Mouse (Mus musculus): ENCODE data around the gene Ccnt1. TPM values are rescaled to one million over a fixed set of nuclear protein-coding genes. Genes with fewer than 3 reads are reported as not detected.

Ccnt1 gene
- polyA plus RNA-seq, 1 experiment = 26.8 TPM

DNA sequence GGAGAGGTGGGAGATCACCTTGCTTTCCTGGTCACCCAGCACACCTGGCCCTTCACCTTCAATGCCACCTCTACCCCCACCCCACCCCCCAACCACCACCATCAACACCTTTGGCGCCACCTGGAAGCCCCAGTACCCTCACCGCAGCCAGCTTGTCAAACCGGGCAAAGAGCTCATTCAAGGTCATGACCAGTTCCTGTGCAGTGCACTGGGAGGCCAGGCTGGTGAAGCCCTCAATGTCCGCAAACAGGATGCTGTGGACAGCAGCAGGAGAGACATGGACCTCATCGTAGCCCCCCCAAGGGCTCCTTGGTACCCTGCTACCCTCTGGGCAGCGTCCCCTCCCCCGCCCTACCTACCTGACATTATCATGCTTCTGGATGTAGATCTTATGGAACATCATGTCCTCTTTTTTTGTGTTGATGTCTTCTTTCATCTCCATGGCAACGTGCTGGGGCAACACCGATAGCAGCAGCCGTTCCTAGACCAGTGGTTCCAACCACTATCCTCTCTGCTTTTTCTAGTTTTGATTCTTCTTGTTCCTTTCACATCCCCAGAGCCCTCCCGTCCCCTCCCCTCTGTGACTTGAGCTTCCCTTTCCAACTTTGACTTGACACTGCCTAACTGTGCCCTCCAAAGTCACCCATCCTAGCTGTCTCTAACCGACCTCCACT lies 29.4 kb upstream of the Ccnt1 start:
- Histone ChIP-seq H3K4me1 (replicated peaks; ENCODE audit: control insufficient read depth, insufficient read depth, low read length) (peaks cover 22% of the 10 kb centered on the region), H3K27ac (ENCODE audit: control insufficient read depth, insufficient read depth, low read length) (no peak overlapping the region), H3K27me3 (ENCODE audit: control insufficient read depth, insufficient read depth, low read length) (no peaks in the 10 kb centered on the region), H3K36me3 (ENCODE audit: control insufficient read depth, insufficient read depth, low read length) (peaks cover 59% of the 10 kb centered on the region), H3K4me3 (ENCODE audit: control insufficient read depth, insufficient read depth, low read length) (no peak overlapping the region)
- DNase-seq = no peak
- WGBS = 89% methylated on average over 12 of the region's 12 CpGs
- TF ChIP-seq CTCF (IDR thresholded peaks at IDR 0.05; ENCODE audit: borderline replicate concordance, control insufficient read depth, extremely low read depth, insufficient read depth, low read length, poor library complexity) = no peak
- no peak for TF ChIP-seq POLR2A (IDR thresholded peaks at IDR 0.05; ENCODE audit: control insufficient read depth, extremely low read depth, insufficient read depth, low read length, poor library complexity)

DNA sequence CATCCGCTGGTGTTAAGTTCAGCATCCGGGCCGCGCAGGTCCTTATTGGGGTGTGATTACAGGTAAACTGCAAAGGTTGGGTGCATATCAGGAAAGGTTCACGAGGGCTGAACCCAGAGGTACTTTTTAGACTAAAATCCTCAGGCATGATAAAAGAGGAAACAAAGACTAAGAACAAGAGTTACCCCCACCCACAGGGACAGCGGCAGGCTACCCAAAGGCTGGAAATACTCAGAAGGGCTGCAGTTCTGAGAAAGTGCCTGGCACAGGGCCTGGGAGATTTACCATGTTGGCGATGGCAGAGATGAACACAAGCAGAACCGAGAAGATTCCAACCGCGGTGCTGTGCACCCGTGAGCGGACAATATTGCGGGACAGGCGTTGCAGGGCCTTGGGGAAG lies 25.9 kb upstream of the Ccnt1 start:
- Histone ChIP-seq H3K27ac (ENCODE audit: control insufficient read depth, insufficient read depth, low read length) (no peak overlapping the region), H3K27me3 (ENCODE audit: control insufficient read depth, insufficient read depth, low read length) (no peaks in the 10 kb centered on the region), H3K4me1 (replicated peaks; ENCODE audit: control insufficient read depth, insufficient read depth, low read length) (peaks cover 4% of the 10 kb centered on the region), H3K36me3 (ENCODE audit: control insufficient read depth, insufficient read depth, low read length) (peaks cover 80% of the 10 kb centered on the region), H3K4me3 (ENCODE audit: control insufficient read depth, insufficient read depth, low read length) (no peak overlapping the region)
- TF ChIP-seq POLR2A (IDR thresholded peaks at IDR 0.05; ENCODE audit: control insufficient read depth, extremely low read depth, insufficient read depth, low read length, poor library complexity) = no peak
- WGBS = 97% methylated on average over 14 of the region's 14 CpGs
- no peak for DNase-seq

DNA sequence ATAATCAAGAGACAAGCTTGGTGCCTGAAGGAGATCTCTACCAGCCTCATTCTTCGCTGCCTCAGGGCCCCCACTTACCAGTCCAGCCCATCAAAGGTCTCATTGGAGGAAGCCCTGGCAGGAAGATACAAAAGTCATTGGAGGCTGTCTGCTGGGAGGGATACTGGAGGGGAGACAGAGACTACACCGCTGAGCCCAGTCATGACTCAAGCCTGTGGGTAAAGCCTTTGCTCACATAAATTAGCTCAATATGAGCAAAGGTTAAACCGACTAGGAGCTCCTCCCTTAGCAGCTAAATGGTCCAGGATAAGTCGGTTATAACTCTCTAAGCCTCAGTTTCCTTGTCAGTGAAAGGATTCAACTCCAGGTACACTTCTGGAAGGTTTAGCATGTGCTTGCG lies 24.3 kb upstream of the Ccnt1 start:
- Histone ChIP-seq H3K36me3 (ENCODE audit: control insufficient read depth, insufficient read depth, low read length) (peaks cover 77% of the 10 kb centered on the region), H3K4me3 (ENCODE audit: control insufficient read depth, insufficient read depth, low read length) (no peak overlapping the region), H3K27ac (ENCODE audit: control insufficient read depth, insufficient read depth, low read length) (no peak overlapping the region), H3K4me1 (replicated peaks; ENCODE audit: control insufficient read depth, insufficient read depth, low read length) (peaks cover 18% of the 10 kb centered on the region), H3K27me3 (ENCODE audit: control insufficient read depth, insufficient read depth, low read length) (no peaks in the 10 kb centered on the region)
- TF ChIP-seq POLR2A (IDR thresholded peaks at IDR 0.05; ENCODE audit: control insufficient read depth, extremely low read depth, insufficient read depth, low read length, poor library complexity) (no peak), CTCF (IDR thresholded peaks at IDR 0.05; ENCODE audit: borderline replicate concordance, control insufficient read depth, extremely low read depth, insufficient read depth, low read length, poor library complexity) (no peak)
- DNase-seq = no peak
- WGBS = 94% methylated on average over 5 of the region's 5 CpGs

DNA sequence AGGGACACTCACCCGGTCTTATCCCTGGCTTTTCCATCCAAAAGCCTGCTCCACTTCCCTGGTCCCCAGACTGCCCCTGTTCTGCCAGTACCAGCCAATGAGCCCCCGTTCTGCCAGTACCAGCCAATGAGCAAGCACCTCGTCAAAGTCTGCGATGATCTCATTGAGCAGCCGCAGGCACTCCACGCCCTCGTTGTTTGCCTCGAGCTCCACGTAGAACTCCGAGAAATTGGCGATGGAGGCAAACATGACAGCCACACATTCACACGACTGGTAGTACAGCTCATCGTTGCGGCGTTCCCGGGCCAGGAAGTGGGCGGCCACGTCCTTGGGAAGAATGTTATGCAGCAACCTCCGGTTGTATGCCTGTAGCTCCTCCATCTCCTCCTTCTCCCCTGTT lies 23.5 kb upstream of the Ccnt1 start:
- H3K4me3 ChIP-seq (ENCODE audit: control insufficient read depth, insufficient read depth, low read length) = no peak overlapping the region
- H3K27ac ChIP-seq (ENCODE audit: control insufficient read depth, insufficient read depth, low read length) = no peak overlapping the region
- peaks cover 24% of the 10 kb centered on the region for H3K4me1 ChIP-seq (replicated peaks; ENCODE audit: control insufficient read depth, insufficient read depth, low read length)
- no peak for TF ChIP-seq CTCF (IDR thresholded peaks at IDR 0.05; ENCODE audit: borderline replicate concordance, control insufficient read depth, extremely low read depth, insufficient read depth, low read length, poor library complexity)
- no peak for TF ChIP-seq POLR2A (IDR thresholded peaks at IDR 0.05; ENCODE audit: control insufficient read depth, extremely low read depth, insufficient read depth, low read length, poor library complexity)
- 97% methylated on average over 19 of the region's 19 CpGs for WGBS
- DNase-seq = no peak
- no peaks in the 10 kb centered on the region for H3K27me3 ChIP-seq (ENCODE audit: control insufficient read depth, insufficient read depth, low read length)
- H3K36me3 ChIP-seq (ENCODE audit: control insufficient read depth, insufficient read depth, low read length) = peaks cover 73% of the 10 kb centered on the region

DNA sequence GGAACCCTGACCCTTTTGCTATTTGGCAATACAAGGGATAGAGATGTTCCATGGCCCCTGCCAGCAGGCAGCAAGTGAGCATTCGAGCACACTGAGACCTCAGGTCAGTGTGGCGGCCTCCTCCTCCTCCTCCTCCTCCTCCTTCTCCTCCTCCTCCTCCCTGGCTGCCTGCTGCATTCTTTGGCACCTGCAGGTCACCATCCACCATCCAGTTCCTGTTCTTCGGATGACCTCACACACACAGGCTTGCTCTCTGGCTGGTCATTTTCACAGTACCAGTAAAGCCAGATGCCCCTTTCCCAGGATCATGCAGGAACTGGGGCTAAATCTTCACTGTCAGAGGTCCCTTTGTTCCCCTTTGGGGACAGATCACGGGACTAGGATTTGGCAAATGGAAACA lies 20.7 kb upstream of the Ccnt1 start:
- Histone ChIP-seq H3K4me1 (replicated peaks; ENCODE audit: control insufficient read depth, insufficient read depth, low read length) (peaks cover 44% of the 10 kb centered on the region), H3K4me3 (ENCODE audit: control insufficient read depth, insufficient read depth, low read length) (no peak overlapping the region), H3K27me3 (ENCODE audit: control insufficient read depth, insufficient read depth, low read length) (no peaks in the 10 kb centered on the region), H3K27ac (ENCODE audit: control insufficient read depth, insufficient read depth, low read length) (0 out of 2 replicates have a peak overlapping the region, but pooled peaks have one; percentile 84), H3K36me3 (ENCODE audit: control insufficient read depth, insufficient read depth, low read length) (peaks cover 50% of the 10 kb centered on the region)
- TF ChIP-seq POLR2A (IDR thresholded peaks at IDR 0.05; ENCODE audit: control insufficient read depth, extremely low read depth, insufficient read depth, low read length, poor library complexity) (no peak), CTCF (IDR thresholded peaks at IDR 0.05; ENCODE audit: borderline replicate concordance, control insufficient read depth, extremely low read depth, insufficient read depth, low read length, poor library complexity) (no peak)
- DNase-seq = no peak
- 86% methylated on average over 4 of the region's 4 CpGs for WGBS

DNA sequence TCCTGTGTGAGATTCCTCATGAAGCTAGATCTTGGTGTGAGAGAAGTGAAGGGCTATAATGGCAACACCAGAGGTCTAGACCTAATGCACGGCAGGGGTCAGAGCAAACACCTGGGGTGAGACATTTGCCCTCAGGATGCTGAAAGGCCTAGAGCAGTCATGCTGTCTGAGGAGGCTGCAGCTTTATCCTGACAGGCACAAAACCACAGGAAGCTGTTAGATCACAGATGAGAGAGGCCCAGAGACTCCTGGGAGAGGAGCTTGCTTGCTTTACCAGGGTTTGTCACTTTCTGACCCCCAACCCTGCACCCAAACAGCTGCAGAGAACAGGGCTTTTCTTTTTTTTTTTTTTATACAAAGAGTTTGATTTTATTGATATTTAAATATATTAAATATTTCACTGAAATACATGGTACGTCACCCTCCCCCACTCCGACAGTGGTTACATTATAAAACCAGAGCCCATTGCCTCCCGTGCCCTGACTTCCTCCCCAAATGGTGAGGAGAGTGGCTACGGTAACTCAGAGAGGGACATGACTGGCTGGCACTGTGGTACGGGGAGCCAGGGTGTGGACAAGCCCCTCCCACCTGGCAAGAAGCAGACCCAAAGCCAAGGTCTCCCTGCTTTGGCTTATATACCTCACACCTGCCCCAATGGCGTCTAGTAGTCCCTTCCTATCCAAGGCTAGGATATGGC lies 19.1 kb upstream of the Ccnt1 start:
- Histone ChIP-seq H3K27ac (ENCODE audit: control insufficient read depth, insufficient read depth, low read length) (peak overlapping the region; percentile 84), H3K27me3 (ENCODE audit: control insufficient read depth, insufficient read depth, low read length) (no peaks in the 10 kb centered on the region), H3K4me1 (replicated peaks; ENCODE audit: control insufficient read depth, insufficient read depth, low read length) (peaks cover 55% of the 10 kb centered on the region), H3K4me3 (ENCODE audit: control insufficient read depth, insufficient read depth, low read length) (no peak overlapping the region), H3K36me3 (ENCODE audit: control insufficient read depth, insufficient read depth, low read length) (peaks cover 34% of the 10 kb centered on the region)
- DNase-seq = peak; percentile 70
- WGBS = 9% methylated on average over 7 of the region's 7 CpGs
- TF ChIP-seq CTCF (IDR thresholded peaks at IDR 0.05; ENCODE audit: borderline replicate concordance, control insufficient read depth, extremely low read depth, insufficient read depth, low read length, poor library complexity) (no peak), POLR2A (IDR thresholded peaks at IDR 0.05; ENCODE audit: control insufficient read depth, extremely low read depth, insufficient read depth, low read length, poor library complexity) (no peak)
